ENCODE assay signal across 8 mouse cellular contexts in genomic region chr13:56112980-56113379, GRCm38 (mm10). TPM values are rescaled to one million over a fixed set of nuclear protein-coding genes. Genes with fewer than 3 reads are reported as not detected.
DNase-seq lines count a peak whose midpoint lies in the region; ATAC-seq and TF ChIP-seq lines count a peak whose summit lies in the region.

No protein-coding gene starts in this region.

- 0 out of 2 replicates have a peak, but pooled peaks cover 5% of the 10 kb centered on the region for H3K36me3 ChIP-seq in kidney, postnatal 0 days (ENCODE audit: insufficient read depth, low read length)
- peaks cover 18% of the 10 kb centered on the region; the same call in 1 of the 2 replicates for H3K36me3 ChIP-seq in embryonic facial prominence, embryonic 14.5 days (ENCODE audit: control insufficient read depth, insufficient read depth, low read length)
- peaks cover 39% of the 10 kb centered on the region for H3K36me3 ChIP-seq in midbrain, embryonic 13.5 days

- H3K9me3 ChIP-seq in kidney, postnatal 0 days (replicated peaks; ENCODE audit: low read length) = no peaks in the 10 kb centered on the region
- H3K9me3 ChIP-seq in embryonic facial prominence, embryonic 14.5 days (ENCODE audit: control insufficient read depth, low read length) = no peaks in the 10 kb centered on the region
- no peaks in the 10 kb centered on the region for H3K9me3 ChIP-seq in midbrain, embryonic 13.5 days

- DNase-seq in kidney, postnatal 0 days (ENCODE audit: low spot score) = no peak
- DNase-seq in kidney, postnatal 10 days = no peak
- peak; percentile 59 for DNase-seq in cerebellum, adult 11-12 months
- DNase-seq in embryonic facial prominence, embryonic 14.5 days (ENCODE audit: low spot score) = peak; percentile 72
- no peak for DNase-seq in lung, postnatal 36 days
- no peak for DNase-seq in thymus, postnatal 10 days (ENCODE audit: low spot score in 2 of 2)

- H3K9ac ChIP-seq in kidney, postnatal 0 days (ENCODE audit: low read depth, low read length) = no peak overlapping the region
- peak overlapping the region; percentile 19 for H3K9ac ChIP-seq in embryonic facial prominence, embryonic 14.5 days (ENCODE audit: low read depth, low read length)
- 0 out of 2 replicates have a peak overlapping the region, but pooled peaks have one; percentile 23 for H3K9ac ChIP-seq in midbrain, embryonic 13.5 days (replicated peaks)

- no peak for TF ChIP-seq CTCF in kidney, postnatal 0 days (IDR thresholded peaks at IDR 0.05; ENCODE audit: low read depth)

- 40% methylated on average over 13 of the region's 13 CpGs for WGBS in kidney, postnatal 0 days
- WGBS in embryonic facial prominence, embryonic 14.5 days = 29% methylated on average over 13 of the region's 13 CpGs
- WGBS in midbrain, embryonic 13.5 days = 54% methylated on average over 13 of the region's 13 CpGs

- ATAC-seq in kidney, postnatal 0 days (replicated peaks; ENCODE audit: low FRiP score, low read depth) = no peak
- no peak for ATAC-seq in embryonic facial prominence, embryonic 14.5 days (ENCODE audit: low read depth)
- ATAC-seq in midbrain, embryonic 13.5 days = no peak
- ATAC-seq in inflammation-experienced regulatory T-cells, adult 6 months = no peak

- peak overlapping the region; percentile 26; the same call in 1 of the 2 replicates for H3K27ac ChIP-seq in kidney, postnatal 0 days
- peak overlapping the region; percentile 79 for H3K27ac ChIP-seq in embryonic facial prominence, embryonic 14.5 days (replicated peaks; ENCODE audit: low read depth, low read length)
- H3K27ac ChIP-seq in midbrain, embryonic 13.5 days = no peak overlapping the region

- peaks cover 78% of the 10 kb centered on the region for H3K4me1 ChIP-seq in kidney, postnatal 0 days (replicated peaks; ENCODE audit: insufficient read depth, low read length)
- H3K4me1 ChIP-seq in embryonic facial prominence, embryonic 14.5 days (ENCODE audit: control insufficient read depth, insufficient read depth, low read length) = peaks cover 78% of the 10 kb centered on the region
- peaks cover 64% of the 10 kb centered on the region for H3K4me1 ChIP-seq in midbrain, embryonic 13.5 days (replicated peaks)

- no peaks in the 10 kb centered on the region for H3K27me3 ChIP-seq in kidney, postnatal 0 days (ENCODE audit: insufficient read depth, low read length)
- no peaks in the 10 kb centered on the region for H3K27me3 ChIP-seq in embryonic facial prominence, embryonic 14.5 days (replicated peaks; ENCODE audit: control insufficient read depth, insufficient read depth, low read length)
- H3K27me3 ChIP-seq in midbrain, embryonic 13.5 days = no peaks in the 10 kb centered on the region

- no peak overlapping the region for H3K4me3 ChIP-seq in kidney, postnatal 0 days (replicated peaks; ENCODE audit: low read depth, low read length)
- H3K4me3 ChIP-seq in embryonic facial prominence, embryonic 14.5 days (ENCODE audit: low read depth, low read length) = no peak overlapping the region
- no peak overlapping the region for H3K4me3 ChIP-seq in midbrain, embryonic 13.5 days (replicated peaks)

- no peak overlapping the region for H3K4me2 ChIP-seq in kidney, postnatal 0 days (ENCODE audit: low read length)
- peak overlapping the region; percentile 16; the same call in 1 of the 2 replicates for H3K4me2 ChIP-seq in embryonic facial prominence, embryonic 14.5 days (ENCODE audit: low read depth, low read length)
- H3K4me2 ChIP-seq in midbrain, embryonic 13.5 days (replicated peaks) = no peak overlapping the region

RNA-seq across cellular contexts. Expression of gene H2afy, which starts 23.2 kb away (rescaled TPM):
- polyA plus RNA-seq in kidney, postnatal 0 days (2015; fragmentation: Nextera tagmentation; extraction: Ambion mirVana) = 263 and 267 TPM in 2 replicates
- 246 and 265 TPM in 2 replicates for polyA plus RNA-seq in embryonic facial prominence, embryonic 14.5 days (2014; fragmentation: Nextera tagmentation; extraction: Ambion mirVana)
- 414 and 443 TPM in 2 replicates for polyA plus RNA-seq in midbrain, embryonic 13.5 days (2015; fragmentation: Nextera tagmentation; extraction: Ambion mirVana)
- polyA plus RNA-seq in inflammation-experienced regulatory T-cells, adult 6 months (2017; shearing (Covaris generic)) = 100 to 1,000 TPM; 112 to 148 (median 117) TPM

Comparison
In these comparisons a context has a peak if more than half of its experiments do, and no peak if none do; other contexts are left out.
1. DNase-seq: peak in cerebellum, adult 11-12 months (single experiment) and embryonic facial prominence, embryonic 14.5 days (single experiment); none in kidney, postnatal 0 days (single experiment), kidney, postnatal 10 days (single experiment), lung, postnatal 36 days (single experiment) and thymus, postnatal 10 days (0 of 2).